Mouse (Mus musculus): ENCODE results near the gene Ltbp1. TPM values are rescaled to one million over a fixed set of nuclear protein-coding genes. Genes with fewer than 3 reads are reported as not detected.

The Ltbp1 gene
- total and polyA plus RNA-seq, 3 experiments = 0.01 to 0.04 TPM; not detected in 1

DNA sequence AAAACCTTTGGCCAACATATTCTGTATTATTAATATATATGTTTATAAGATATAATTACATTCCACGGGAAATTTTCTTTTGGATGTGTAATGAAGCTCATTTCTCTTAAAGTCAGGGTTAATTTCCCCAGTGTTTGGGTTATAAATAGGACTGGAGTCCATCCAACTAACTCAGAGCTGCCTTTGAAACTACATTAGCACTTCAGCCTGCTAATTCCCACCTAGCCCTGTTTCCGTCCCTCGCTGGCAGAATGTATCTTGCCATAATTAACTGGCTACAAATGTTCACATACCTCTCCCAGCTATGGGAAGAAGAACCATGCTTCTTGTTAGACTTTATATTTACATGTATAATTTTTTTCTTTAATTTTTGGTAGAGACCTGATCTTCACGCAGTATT lies 311.7 kb downstream of the Ltbp1 start:
- TF ChIP-seq USF1 (IDR thresholded peaks at IDR 0.05; ENCODE audit: low read depth, low read length) (no peak), SMC3 (IDR thresholded peaks at IDR 0.05; ENCODE audit: low read depth, low read length) (no peak), ELF1 (IDR thresholded peaks at IDR 0.05; ENCODE audit: low read depth, low read length) (no peak)
- no peak overlapping the region for H3K4me3 ChIP-seq (ENCODE audit: control insufficient read depth in 1 of 2, insufficient read depth in 1 of 2, low read depth in 2 of 2, low read length in 2 of 2)
- H3K27ac ChIP-seq (ENCODE audit: control insufficient read depth, low read depth, low read length) = no peak overlapping the region
- H3K27me3 ChIP-seq (ENCODE audit: control insufficient read depth in 1 of 2, insufficient read depth in 2 of 2, low read length in 2 of 2) = no peaks in the 10 kb centered on the region; a peak in 2 of 4 replicates
- H3K79me2 ChIP-seq (ENCODE audit: control insufficient read depth, insufficient read depth, low read length, poor library complexity) = no peaks in the 10 kb centered on the region
- H3K4me1 ChIP-seq (ENCODE audit: control insufficient read depth in 1 of 2, insufficient read depth in 2 of 2, low read length in 2 of 2) = no peaks in the 10 kb centered on the region
- no peaks in the 10 kb centered on the region for H3K9me3 ChIP-seq (replicated peaks; ENCODE audit: insufficient read depth, low read length)
- no peak for DNase-seq (ENCODE audit: low read depth, low spot score)
- no peaks in the 10 kb centered on the region for H3K36me3 ChIP-seq (ENCODE audit: control insufficient read depth in 1 of 2, insufficient read depth in 2 of 2, low read length in 2 of 2)
- H3K9ac ChIP-seq (ENCODE audit: control insufficient read depth, low read depth, low read length, poor library complexity, severe bottlenecking) = no peak overlapping the region

DNA sequence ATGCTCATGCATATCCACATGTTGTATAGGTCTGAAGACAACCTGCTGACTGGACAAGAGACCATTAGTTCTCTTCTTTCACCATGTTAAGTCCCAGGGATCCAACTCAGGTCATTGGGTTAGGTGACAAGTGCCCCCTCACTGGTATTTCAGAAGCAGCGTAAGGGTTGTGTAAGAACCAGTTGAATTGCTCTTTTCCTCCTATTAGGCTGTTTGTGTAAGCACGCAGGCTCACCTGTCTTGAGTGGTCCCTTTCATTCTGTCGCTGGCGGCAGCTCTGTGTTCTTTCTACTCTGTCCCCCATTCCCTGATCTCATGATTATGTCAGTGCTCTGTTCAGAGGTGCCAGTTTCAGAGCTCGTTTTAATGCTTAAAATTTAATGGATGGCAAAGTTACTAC lies 317.9 kb downstream of the Ltbp1 start:
- H3K9me3 ChIP-seq (replicated peaks; ENCODE audit: insufficient read depth, low read length) = no peaks in the 10 kb centered on the region
- no peak overlapping the region for H3K27ac ChIP-seq (ENCODE audit: control insufficient read depth, low read depth, low read length)
- DNase-seq (ENCODE audit: low read depth, low spot score) = no peak
- no peak overlapping the region for H3K4me3 ChIP-seq (ENCODE audit: control insufficient read depth in 1 of 2, insufficient read depth in 1 of 2, low read depth in 2 of 2, low read length in 2 of 2)
- no peaks in the 10 kb centered on the region for H3K36me3 ChIP-seq (ENCODE audit: control insufficient read depth in 1 of 2, insufficient read depth in 2 of 2, low read length in 2 of 2)
- no peaks in the 10 kb centered on the region for H3K4me1 ChIP-seq (ENCODE audit: control insufficient read depth in 1 of 2, insufficient read depth in 2 of 2, low read length in 2 of 2)
- no peaks in the 10 kb centered on the region for H3K79me2 ChIP-seq (ENCODE audit: control insufficient read depth, insufficient read depth, low read length, poor library complexity)
- no peak overlapping the region for H3K9ac ChIP-seq (ENCODE audit: control insufficient read depth, low read depth, low read length, poor library complexity, severe bottlenecking)
- TF ChIP-seq ZNF384 (IDR thresholded peaks at IDR 0.05; ENCODE audit: low read depth, low read length) = no peak
- TF ChIP-seq GATA1 (IDR thresholded peaks at IDR 0.05; ENCODE audit: low read depth, low read length) = no peak
- no peak for TF ChIP-seq MAFK (IDR thresholded peaks at IDR 0.05; ENCODE audit: borderline replicate concordance, low read depth, low read length)
- no peak for TF ChIP-seq HCFC1 (IDR thresholded peaks at IDR 0.05; ENCODE audit: low read depth, low read length)
- no peak for TF ChIP-seq TAL1 (IDR thresholded peaks at IDR 0.05; ENCODE audit: low read length)
- TF ChIP-seq EP300 (IDR thresholded peaks at IDR 0.05; ENCODE audit: low read depth in 1 of 2, low read length in 2 of 2) = no peak
- TF ChIP-seq POLR2A (IDR thresholded peaks at IDR 0.05; ENCODE audit: control insufficient read depth in 1 of 2, insufficient read depth in 1 of 2, low read depth in 1 of 2, low read length in 2 of 2, poor library complexity in 1 of 2) = no peak
- TF ChIP-seq KAT2A (conservative IDR thresholded peaks at IDR 0.05; ENCODE audit: low read depth, low read length) = no peak
- TF ChIP-seq BHLHE40 (IDR thresholded peaks at IDR 0.05; ENCODE audit: borderline replicate concordance, low read depth, low read length) = no peak
- TF ChIP-seq MYB (IDR thresholded peaks at IDR 0.05; ENCODE audit: low read depth, low read length) = no peak
- TF ChIP-seq TCF12 (IDR thresholded peaks at IDR 0.05; ENCODE audit: low read depth, low read length) = no peak
- TF ChIP-seq CTCF (IDR thresholded peaks at IDR 0.05 in 2 of 3, conservative IDR thresholded peaks at IDR 0.05 in 1 of 3; ENCODE audit: control insufficient read depth in 1 of 3, insufficient read depth in 1 of 3, low read depth in 2 of 3, low read length in 3 of 3, poor library complexity in 1 of 3, severe bottlenecking in 1 of 3) = no peak
- TF ChIP-seq ELF1 (IDR thresholded peaks at IDR 0.05; ENCODE audit: low read depth, low read length) = no peak
- no peak for TF ChIP-seq JUND (IDR thresholded peaks at IDR 0.05; ENCODE audit: low read depth, low read length)
- TF ChIP-seq E2F4 (IDR thresholded peaks at IDR 0.05; ENCODE audit: borderline replicate concordance, low read depth, low read length) = no peak
- no peak for TF ChIP-seq USF1 (IDR thresholded peaks at IDR 0.05; ENCODE audit: low read depth, low read length)
- TF ChIP-seq POLR2AphosphoS2 (IDR thresholded peaks at IDR 0.05; ENCODE audit: low read length) = no peak
- no peak for TF ChIP-seq SMC3 (IDR thresholded peaks at IDR 0.05; ENCODE audit: low read depth, low read length)
- no peak for TF ChIP-seq RAD21 (IDR thresholded peaks at IDR 0.05; ENCODE audit: low read depth, low read length)
- no peak for TF ChIP-seq POLR2AphosphoS5 (IDR thresholded peaks at IDR 0.05; ENCODE audit: borderline replicate concordance, low read depth, low read length)
- no peaks in the 10 kb centered on the region; a peak in 2 of 4 replicates for H3K27me3 ChIP-seq (ENCODE audit: control insufficient read depth in 1 of 2, insufficient read depth in 2 of 2, low read length in 2 of 2)

All from MEL (cell line).